11 mouse cellular contexts compared by ENCODE assay signal in genomic region chr1:134435414-134435813, GRCm38 (mm10). TPM values are rescaled to one million over a fixed set of nuclear protein-coding genes. Genes with fewer than 3 reads are reported as not detected.
DNase-seq lines count a peak whose midpoint lies in the region; ATAC-seq and TF ChIP-seq lines count a peak whose summit lies in the region.
"Had no signal": no experiment of that assay in that cellular context is flagged by ENCODE, and none has a peak within 500 bp of the region (broad histone marks: within the 10 kb centered on the region; RNA-seq: fewer than 3 reads in every experiment).

No protein-coding gene starts in this region.

- H3K9ac ChIP-seq in hindbrain, embryonic 12.5 days, result no peak overlapping the region
- H3K9ac ChIP-seq: embryonic facial prominence, embryonic 12.5 days; lung, embryonic 15.5 days had no signal

- TF ChIP-seq CTCF in E14TG2a.4 (conservative IDR thresholded peaks at IDR 0.05; ENCODE audit: low read length), result peak; percentile 85

- DNase-seq in hindbrain, embryonic 10.5 days (ENCODE audit: low spot score), result peak; percentile 20
- peak; percentile 72 for DNase-seq in c-Kit-positive CD71-positive TER-119-positive erythroid progenitor cells, embryonic 14.5 days (ENCODE audit: low spot score)
- DNase-seq in urinary bladder, postnatal 25 days (ENCODE audit: low spot score), result no peak
- DNase-seq in heart, postnatal 36 days, result no peak
- no peak for DNase-seq in adrenal gland, adult (ENCODE audit: inconsistent age in 2 of 2, low spot score in 1 of 2)

- no peak overlapping the region for H3K4me2 ChIP-seq in hindbrain, embryonic 12.5 days (replicated peaks)
- H3K4me2 ChIP-seq: embryonic facial prominence, embryonic 12.5 days; lung, embryonic 15.5 days had no signal

- intact Hi-C loops in heart, postnatal 36 days (cut with DNase I), result no loop called here

- no peaks in the 10 kb centered on the region for H3K27me3 ChIP-seq in hindbrain, embryonic 10.5 days (ENCODE audit: insufficient read depth, poor library complexity, severe bottlenecking)
- no peaks in the 10 kb centered on the region for H3K27me3 ChIP-seq in hindbrain, embryonic 12.5 days
- H3K27me3 ChIP-seq in E14TG2a.4 (ENCODE audit: insufficient read depth, low read length), result no peaks in the 10 kb centered on the region
- H3K27me3 ChIP-seq: embryonic facial prominence, embryonic 12.5 days; lung, embryonic 15.5 days had no signal

- peaks cover 35% of the 10 kb centered on the region for H3K36me3 ChIP-seq in hindbrain, embryonic 10.5 days
- peaks cover 28% of the 10 kb centered on the region for H3K36me3 ChIP-seq in hindbrain, embryonic 12.5 days
- peaks cover 25% of the 10 kb centered on the region for H3K36me3 ChIP-seq in E14TG2a.4 (ENCODE audit: insufficient read depth, low read length)

- no peak overlapping the region for H3K27ac ChIP-seq in hindbrain, embryonic 10.5 days
- H3K27ac ChIP-seq in hindbrain, embryonic 12.5 days, result no peak overlapping the region
- H3K27ac ChIP-seq: embryonic facial prominence, embryonic 12.5 days; lung, embryonic 15.5 days had no signal

- no peak overlapping the region for H3K4me3 ChIP-seq in hindbrain, embryonic 10.5 days
- no peak overlapping the region for H3K4me3 ChIP-seq in hindbrain, embryonic 12.5 days
- H3K4me3 ChIP-seq in E14TG2a.4 (replicated peaks; ENCODE audit: low read length), result peak overlapping the region; percentile 58
- H3K4me3 ChIP-seq: embryonic facial prominence, embryonic 12.5 days; lung, embryonic 15.5 days had no signal

- no peaks in the 10 kb centered on the region for H3K4me1 ChIP-seq in hindbrain, embryonic 10.5 days (replicated peaks)
- no peaks in the 10 kb centered on the region for H3K4me1 ChIP-seq in hindbrain, embryonic 12.5 days
- H3K4me1 ChIP-seq in E14TG2a.4 (replicated peaks; ENCODE audit: low read depth, low read length), result peaks cover 62% of the 10 kb centered on the region
- H3K4me1 ChIP-seq: embryonic facial prominence, embryonic 12.5 days; lung, embryonic 15.5 days had no signal

- H3K9me3 ChIP-seq in hindbrain, embryonic 10.5 days, result no peaks in the 10 kb centered on the region
- no peaks in the 10 kb centered on the region for H3K9me3 ChIP-seq in hindbrain, embryonic 12.5 days (replicated peaks)
- H3K9me3 ChIP-seq in E14TG2a.4 (ENCODE audit: low read length), result no peaks in the 10 kb centered on the region
- H3K9me3 ChIP-seq: embryonic facial prominence, embryonic 12.5 days; lung, embryonic 15.5 days had no signal

- no peak for ATAC-seq in hindbrain, embryonic 12.5 days (ENCODE audit: low FRiP score)
- ATAC-seq in megakaryocyte progenitor cell, adult 5-6 weeks (replicated peaks; ENCODE audit: poor library complexity), result peak; percentile 97

- WGBS in hindbrain, embryonic 10.5 days, result 30% methylated on average over 4 of the region's 4 CpGs
- 28% methylated on average over 4 of the region's 4 CpGs for WGBS in hindbrain, embryonic 12.5 days

RNA-seq across cellular contexts. Expression of gene Klhl12, which starts 19.9 kb away (rescaled TPM):
- 31.7 and 37.2 TPM in 2 replicates for polyA plus RNA-seq in hindbrain, embryonic 10.5 days (2016; fragmentation: Nextera tagmentation; extraction: Ambion mirVana)
- polyA plus RNA-seq in hindbrain, embryonic 12.5 days (2016; fragmentation: Nextera tagmentation; extraction: Ambion mirVana), result 32.3 and 32.9 TPM in 2 replicates
- 12.3 and 14.2 TPM in 2 replicates for total RNA-seq in megakaryocyte progenitor cell, adult 5-6 weeks (2015)
- 11.7 and 21.7 TPM in 2 replicates for total RNA-seq in megakaryocyte progenitor cell, adult 5-6 weeks (2017)
- total RNA-seq in heart, postnatal 36 days (2021), result 10 to 100 TPM; 20.3 to 21.5 TPM

RNA-seq across cellular contexts. Expression of gene Adipor1, which starts 20.2 kb away (rescaled TPM):
- polyA plus RNA-seq in hindbrain, embryonic 10.5 days (2016; fragmentation: Nextera tagmentation; extraction: Ambion mirVana), result 77.1 and 77.8 TPM in 2 replicates
- 73.5 and 78.1 TPM in 2 replicates for polyA plus RNA-seq in hindbrain, embryonic 12.5 days (2016; fragmentation: Nextera tagmentation; extraction: Ambion mirVana)
- total RNA-seq in megakaryocyte progenitor cell, adult 5-6 weeks (2015), result 63.0 and 63.2 TPM in 2 replicates
- total RNA-seq in megakaryocyte progenitor cell, adult 5-6 weeks (2017), result 43.2 and 44.2 TPM in 2 replicates
- total RNA-seq in heart, postnatal 36 days (2021), result 100 to 1,000 TPM; 137 to 143 TPM

RNA-seq across cellular contexts. Expression of gene Cyb5r1, which starts 30.1 kb away (rescaled TPM):
- 27.3 and 31.2 TPM in 2 replicates for polyA plus RNA-seq in hindbrain, embryonic 10.5 days (2016; fragmentation: Nextera tagmentation; extraction: Ambion mirVana)
- 24.1 and 25.9 TPM in 2 replicates for polyA plus RNA-seq in hindbrain, embryonic 12.5 days (2016; fragmentation: Nextera tagmentation; extraction: Ambion mirVana)
- total RNA-seq in megakaryocyte progenitor cell, adult 5-6 weeks (2015), result 45.6 and 45.9 TPM in 2 replicates
- total RNA-seq in megakaryocyte progenitor cell, adult 5-6 weeks (2017), result 22.2 and 25.3 TPM in 2 replicates
- total RNA-seq in heart, postnatal 36 days (2021), result 10 to 100 TPM; 26.1 to 27.0 TPM

RNA-seq across cellular contexts. Expression of gene 4933406M09Rik, which starts 49.7 kb away (rescaled TPM):
- polyA plus RNA-seq in hindbrain, embryonic 10.5 days (2016; fragmentation: Nextera tagmentation; extraction: Ambion mirVana), result not detected in 2 replicates
- polyA plus RNA-seq in hindbrain, embryonic 12.5 days (2016; fragmentation: Nextera tagmentation; extraction: Ambion mirVana), result not detected in 2 replicates
- total RNA-seq in megakaryocyte progenitor cell, adult 5-6 weeks (2015), result not detected in 2 replicates
- total RNA-seq in megakaryocyte progenitor cell, adult 5-6 weeks (2017), result not detected in 2 replicates
- not detected for total RNA-seq in heart, postnatal 36 days (2021)
- polyA plus RNA-seq: embryonic facial prominence, embryonic 12.5 days; lung, embryonic 15.5 days; stomach, embryonic 16.5 days had no signal

RNA-seq across cellular contexts. Expression of gene Rabif, which starts 59.0 kb away (rescaled TPM):
- 43.8 and 45.0 TPM in 2 replicates for polyA plus RNA-seq in hindbrain, embryonic 10.5 days (2016; fragmentation: Nextera tagmentation; extraction: Ambion mirVana)
- polyA plus RNA-seq in hindbrain, embryonic 12.5 days (2016; fragmentation: Nextera tagmentation; extraction: Ambion mirVana), result 45.7 and 53.1 TPM in 2 replicates
- total RNA-seq in megakaryocyte progenitor cell, adult 5-6 weeks (2015), result 20.0 and 25.6 TPM in 2 replicates
- total RNA-seq in megakaryocyte progenitor cell, adult 5-6 weeks (2017), result 15.4 and 15.5 TPM in 2 replicates
- total RNA-seq in heart, postnatal 36 days (2021), result 1 to 10 TPM; 8.9 to 9.8 TPM

Comparison
In these comparisons a context has a peak if more than half of its experiments do, and no peak if none do; other contexts are left out.
1. DNase-seq: peak in hindbrain, embryonic 10.5 days (single experiment) and c-Kit-positive CD71-positive TER-119-positive erythroid progenitor cells, embryonic 14.5 days (single experiment); none in urinary bladder, postnatal 25 days (single experiment), heart, postnatal 36 days (0 of 2) and adrenal gland, adult (0 of 2).